Mouse (Mus musculus): ENCODE data around the gene Adgrv1.
"Not testable (repeated sequence)": the region's sequence is repeated elsewhere in the genome, so short reads cannot be mapped to it uniquely, and the experiment has no call there.

Adgrv1 gene

GRCm38 (mm10) chr13:81632720-81633415 lies at the start of gene Adgrv1:
Gene Adgrv1 (minus strand): TSS chr13:81633154.
- no peak for DNase-seq (ENCODE audit: low read depth, low spot score)

- no peak for DNase-seq (ENCODE audit: low read depth, low spot score)
Observed at GRCm38 (mm10) chr13:81675333-81675732, 42.4 kb upstream of the Adgrv1 start.

- no peak for DNase-seq (ENCODE audit: low read depth, low spot score)
Observed at GRCm38 (mm10) chr13:81667713-81668112, 34.8 kb upstream of the Adgrv1 start.

GRCm38 (mm10) chr13:81664331-81664698 lies 31.4 kb upstream of the Adgrv1 start:
- no peak for DNase-seq (ENCODE audit: low read depth, low spot score)

- DNase-seq (ENCODE audit: low read depth, low spot score) = no peak
Observed at GRCm38 (mm10) chr13:81663566-81664330, 30.8 kb upstream of the Adgrv1 start.

GRCm38 (mm10) chr13:81658053-81658752 lies 25.2 kb upstream of the Adgrv1 start:
- DNase-seq (ENCODE audit: low read depth, low spot score) = no peak

GRCm38 (mm10) chr13:81657351-81658052 lies 24.5 kb upstream of the Adgrv1 start, which contains the start of gene Lysmd3:
Gene Lysmd3 (plus strand): TSS chr13:81657663.
- peak; percentile 95 for DNase-seq (ENCODE audit: low read depth, low spot score)

GRCm38 (mm10) chr13:81657008-81657350 lies 24.0 kb upstream of the Adgrv1 start:
- DNase-seq (ENCODE audit: low read depth, low spot score) = no peak

- DNase-seq (ENCODE audit: low read depth, low spot score) = no peak
Observed at GRCm38 (mm10) chr13:81656091-81656850, 23.3 kb upstream of the Adgrv1 start.

GRCm38 (mm10) chr13:81650382-81650781 lies 17.4 kb upstream of the Adgrv1 start:
- DNase-seq (ENCODE audit: low read depth, low spot score) = not testable (repeated sequence)

GRCm38 (mm10) chr13:81646348-81646747 lies 13.4 kb upstream of the Adgrv1 start:
- DNase-seq (ENCODE audit: low read depth, low spot score) = no peak

GRCm38 (mm10) chr13:81644047-81644565 lies 11.2 kb upstream of the Adgrv1 start:
- DNase-seq (ENCODE audit: low read depth, low spot score) = no peak

GRCm38 (mm10) chr13:81642491-81643149 lies 9.7 kb upstream of the Adgrv1 start:
- no peak for DNase-seq (ENCODE audit: low read depth, low spot score)

GRCm38 (mm10) chr13:81641289-81642045 lies 8.5 kb upstream of the Adgrv1 start:
- peak; percentile 42 for DNase-seq (ENCODE audit: low read depth, low spot score)

- no peak for DNase-seq (ENCODE audit: low read depth, low spot score)
Observed at GRCm38 (mm10) chr13:81640881-81641280, 7.9 kb upstream of the Adgrv1 start.

- DNase-seq (ENCODE audit: low read depth, low spot score) = no peak
Observed at GRCm38 (mm10) chr13:81639624-81640023, 6.7 kb upstream of the Adgrv1 start.

- DNase-seq (ENCODE audit: low read depth, low spot score) = no peak
Observed at GRCm38 (mm10) chr13:81630566-81630965, 2.4 kb downstream of the Adgrv1 start.

GRCm38 (mm10) chr13:81629395-81629794 lies 3.6 kb downstream of the Adgrv1 start:
- no peak for DNase-seq (ENCODE audit: low read depth, low spot score)

- no peak for DNase-seq (ENCODE audit: low read depth, low spot score)
Observed at GRCm38 (mm10) chr13:81628631-81629190, 4.2 kb downstream of the Adgrv1 start.

Measured in A20 (cell line).